Mouse (Mus musculus) olfactory bulb, adult 2 months (tissue): Measurements from ENCODE around the gene Gm42715. TPM values are rescaled to one million over a fixed set of nuclear protein-coding genes. Genes with fewer than 3 reads are reported as not detected.
A peak's percentile ranks its signal among the peaks of the same experiment; 100 is the strongest.

ENCODE experiments used
- H3K27ac ChIP-seq: fragments of 200-500 bp; 2 replicates; pipeline ENCODE4 v1.5.1; 2012; ENCODE audit warnings: low read depth, low read length; ENCODE audit not compliant: insufficient read depth
- H3K4me1 ChIP-seq: fragments of 200-500 bp; 2 replicates; pipeline ENCODE4 v1.6.1; 2012; ENCODE audit warnings: low read length; ENCODE audit not compliant: control insufficient read depth, insufficient read depth
- H3K4me3 ChIP-seq: fragments of 200-500 bp; 2 replicates; pipeline ENCODE4 v1.5.1; 2012; ENCODE audit warnings: mild to moderate bottlenecking, low read depth, low read length, moderate library complexity; ENCODE audit not compliant: insufficient read depth
- CTCF ChIP-seq: fragments of 200-500 bp; IDR thresholded peaks from 2 replicates; pipeline ENCODE4 v1.5.1; 2012; ENCODE audit warnings: low read depth, mild to moderate bottlenecking, low read length, moderate library complexity; ENCODE audit not compliant: insufficient read depth
- POLR2A ChIP-seq: fragments of 200-500 bp; IDR thresholded peaks from 2 replicates; pipeline ENCODE4 v1.6.1; 2012; ENCODE audit warnings: mild to moderate bottlenecking, low read depth, low read length, moderate library complexity; ENCODE audit not compliant: insufficient read depth
- WGBS: fragments of 180-500 bp; shearing (Covaris S2); methylation state at CpG from one replicate; pipeline ENCODE4 v1.1.7; 2018; 5-methylcytosine and 5-hydroxymethylcytosine counted together
- polyA plus RNA-seq: library from polyadenylated mRNA; stranded (reverse); fragments of >200 nt; gene quantifications from 2 replicates; pipeline ENCODE4 v1.2.4, GENCODE M21; 2012; ENCODE audit warnings: low replicate concordance; ENCODE audit not compliant: missing spikeins, insufficient read depth, insufficient read length

Gene Gm42715
- not detected in 2 replicates for polyA plus RNA-seq

- Histone ChIP-seq H3K4me1 (peaks cover 2% of the 10 kb centered on the region; the same call in 1 of the 2 replicates), H3K27ac (no peak within 1 kb of the TSS), H3K4me3 (no peak within 1 kb of the TSS)
- WGBS = 87% methylated on average over 3 of the region's 3 CpGs
- TF ChIP-seq CTCF (no peak), POLR2A (no peak)
Observed at GRCm38 (mm10) chr7:127519284-127519683, at the start of gene Gm42715. Gene Gm42715, plus strand, starts transcription at chr7:127519584.

- TF ChIP-seq POLR2A (no peak), CTCF (no peak)
- Histone ChIP-seq H3K4me1 (peaks cover 4% of the 10 kb centered on the region; the same call in 1 of the 2 replicates), H3K4me3 (peak overlapping the region; percentile 69), H3K27ac (peak overlapping the region; percentile 76)
- WGBS = 6% methylated on average over 10 of the region's 10 CpGs
Observed at GRCm38 (mm10) chr7:127470011-127470715, 49.2 kb upstream of the Gm42715 start.

GRCm38 (mm10) chr7:127470743-127471645, 48.4 kb upstream of the Gm42715 start:
- peak; percentile 42; the same call in 1 of the 2 replicates for TF ChIP-seq POLR2A
- TF ChIP-seq CTCF = no peak
- under 1% methylated on average over 46 of the region's 46 CpGs for WGBS
- peaks cover 4% of the 10 kb centered on the region; the same call in 1 of the 2 replicates for H3K4me1 ChIP-seq
- peak overlapping the region; percentile 76 for H3K27ac ChIP-seq
- H3K4me3 ChIP-seq = peak overlapping the region; percentile 69

GRCm38 (mm10) chr7:127471646-127472010, 47.8 kb upstream of the Gm42715 start:
- Histone ChIP-seq H3K27ac (peak overlapping the region; percentile 74), H3K4me1 (peaks cover 6% of the 10 kb centered on the region; the same call in 1 of the 2 replicates), H3K4me3 (peak overlapping the region; percentile 69)
- TF ChIP-seq POLR2A (no peak; the same call in 1 of the 2 replicates), CTCF (no peak)
- under 1% methylated on average over 24 of the region's 25 CpGs for WGBS

- peak overlapping the region; percentile 69 for H3K4me3 ChIP-seq
- no peak for TF ChIP-seq POLR2A
- TF ChIP-seq CTCF = no peak
- peak overlapping the region; percentile 74 for H3K27ac ChIP-seq
- 0% methylated on average over 7 of the region's 7 CpGs for WGBS
- H3K4me1 ChIP-seq = peaks cover 6% of the 10 kb centered on the region; the same call in 1 of the 2 replicates
Observed at GRCm38 (mm10) chr7:127472060-127472459, 47.3 kb upstream of the Gm42715 start.

GRCm38 (mm10) chr7:127473705-127474104, 45.7 kb upstream of the Gm42715 start:
- H3K4me1 ChIP-seq = peaks cover 6% of the 10 kb centered on the region; the same call in 1 of the 2 replicates
- WGBS = 72% methylated on average over 5 of the region's 5 CpGs
- no peak for TF ChIP-seq CTCF
- H3K4me3 ChIP-seq = no peak overlapping the region
- no peak overlapping the region for H3K27ac ChIP-seq

- Histone ChIP-seq H3K27ac (no peak overlapping the region), H3K4me3 (no peak overlapping the region), H3K4me1 (peaks cover 6% of the 10 kb centered on the region; the same call in 1 of the 2 replicates)
- WGBS = 56% methylated on average over 6 of the region's 6 CpGs
- TF ChIP-seq POLR2A (no peak), CTCF (no peak)
Observed at GRCm38 (mm10) chr7:127474378-127475070, 44.9 kb upstream of the Gm42715 start.

GRCm38 (mm10) chr7:127475186-127475740, 44.1 kb upstream of the Gm42715 start:
- WGBS = 93% methylated on average over 11 of the region's 11 CpGs
- Histone ChIP-seq H3K27ac (no peak overlapping the region), H3K4me1 (peaks cover 9% of the 10 kb centered on the region; the same call in 1 of the 2 replicates), H3K4me3 (no peak overlapping the region)
- TF ChIP-seq POLR2A (no peak), CTCF (no peak)
